Mouse (Mus musculus) forebrain, embryonic 15.5 days (tissue): ENCODE results near the gene Rnd2. TPM values are rescaled to one million over a fixed set of nuclear protein-coding genes. Genes with fewer than 3 reads are reported as not detected.
"Not testable (repeated sequence)": the region's sequence is repeated elsewhere in the genome, so short reads cannot be mapped to it uniquely, and the experiment has no call there.

Experiments
- ATAC-seq: fragments of 200-750 bp; cut with Nextera tagmentation; replicated peaks from 2 replicates; pipeline ENCODE4 v1.8.0; 2017; ENCODE audit warnings: mild to moderate bottlenecking, moderate TSS enrichment, moderate library complexity
- H3K27ac ChIP-seq: fragments of 300-500 bp; sonication (generic); replicated peaks from 2 replicates; pipeline ENCODE4 v1.5.1; 2015; ENCODE audit warnings: mild to moderate bottlenecking, inconsistent platforms
- H3K27me3 ChIP-seq: fragments of 300-500 bp; sonication (generic); 2 replicates; pipeline ENCODE4 v1.6.1; 2015; ENCODE audit warnings: inconsistent platforms
- H3K36me3 ChIP-seq: fragments of 300-500 bp; sonication (generic); 2 replicates; pipeline ENCODE4 v1.6.1; 2015; ENCODE audit warnings: mild to moderate bottlenecking, inconsistent platforms
- H3K4me1 ChIP-seq: fragments of 300-500 bp; sonication (generic); 2 replicates; pipeline ENCODE4 v1.6.1; 2015; ENCODE audit warnings: inconsistent platforms
- H3K4me2 ChIP-seq: fragments of 300-500 bp; sonication (generic); replicated peaks from 2 replicates; pipeline ENCODE4 v1.6.1; 2015; ENCODE audit warnings: mild to moderate bottlenecking, inconsistent platforms
- H3K4me3 ChIP-seq: fragments of 300-500 bp; sonication (generic); 2 replicates; pipeline ENCODE4 v1.5.1; 2015; ENCODE audit warnings: mild to moderate bottlenecking, inconsistent platforms
- H3K9ac ChIP-seq: fragments of 300-500 bp; sonication (generic); replicated peaks from 2 replicates; pipeline ENCODE4 v1.6.1; 2015; ENCODE audit warnings: mild to moderate bottlenecking, inconsistent platforms
- H3K9me3 ChIP-seq: fragments of 300-500 bp; sonication (generic); 2 replicates; pipeline ENCODE4 v1.6.1; 2016; ENCODE audit warnings: inconsistent platforms
- WGBS: fragments of 180-500 bp; shearing (Covaris S2); methylation state at CpG from one replicate; pipeline ENCODE4 v1.1.7; 2015; ENCODE audit warnings: mixed read lengths; 5-methylcytosine and 5-hydroxymethylcytosine counted together
- polyA plus RNA-seq: library from polyadenylated mRNA; unstranded; fragments of >200 nt; fragmentation: Nextera tagmentation; extraction: Ambion mirVana; gene quantifications from 2 replicates; pipeline ENCODE4 v1.2.1, GENCODE M21; 2015

The Rnd2 gene
- polyA plus RNA-seq, 1 experiment from 2014 or later: 121 TPM

DNA sequence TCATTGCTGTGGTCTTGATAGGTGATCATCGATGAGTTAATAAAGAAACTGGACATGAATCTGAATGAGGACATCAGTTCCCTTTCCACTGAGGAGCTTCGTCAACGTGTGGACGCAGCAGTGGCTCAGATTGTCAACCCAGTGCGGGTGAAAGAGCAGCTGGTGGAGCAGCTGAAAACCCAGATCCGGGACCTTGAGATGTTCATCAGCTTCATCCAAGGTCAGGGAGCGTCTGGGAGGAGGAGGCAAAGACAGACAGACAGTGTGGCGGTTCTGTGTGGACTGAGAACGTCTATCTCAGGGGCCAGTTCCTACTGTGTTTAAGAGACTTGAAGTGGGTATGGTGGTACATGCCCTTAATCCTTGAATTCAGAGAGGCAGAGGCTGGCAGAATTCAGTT, 33.5 kb upstream of the Rnd2 start:
- no peak for ATAC-seq
- Histone ChIP-seq H3K4me2 (no peak overlapping the region), H3K27ac (no peak overlapping the region), H3K36me3 (peaks cover 60% of the 10 kb centered on the region), H3K4me1 (peaks cover 15% of the 10 kb centered on the region), H3K9ac (no peak overlapping the region), H3K4me3 (no peak overlapping the region), H3K27me3 (no peaks in the 10 kb centered on the region), H3K9me3 (no peaks in the 10 kb centered on the region)
- 89% methylated on average over 9 of the region's 9 CpGs for WGBS

DNA sequence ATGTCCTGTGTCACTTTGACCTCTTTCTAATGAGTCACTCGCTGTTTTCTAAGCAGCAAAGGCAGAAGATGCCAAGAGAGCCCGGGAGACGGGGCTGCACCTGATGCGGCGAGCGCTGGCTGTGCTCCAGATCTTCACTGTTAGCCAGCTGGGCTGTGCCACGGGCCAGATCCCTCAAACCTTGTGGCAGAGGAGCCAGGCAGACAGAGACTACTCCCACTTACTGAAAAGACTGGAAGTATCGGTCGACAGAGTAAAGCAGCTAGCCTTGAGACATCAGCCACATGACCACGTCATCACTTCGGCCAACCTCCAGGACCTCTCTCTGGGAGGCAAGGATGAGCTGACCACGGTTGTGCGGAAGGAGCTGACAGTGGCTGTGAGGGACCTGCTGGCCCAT, 31.4 kb upstream of the Rnd2 start:
- Histone ChIP-seq H3K36me3 (peaks cover 60% of the 10 kb centered on the region), H3K27me3 (no peaks in the 10 kb centered on the region), H3K4me2 (no peak overlapping the region), H3K9me3 (no peaks in the 10 kb centered on the region), H3K4me3 (no peak overlapping the region), H3K27ac (no peak overlapping the region), H3K9ac (no peak overlapping the region), H3K4me1 (no peaks in the 10 kb centered on the region)
- WGBS: 76% methylated on average over 13 of the region's 13 CpGs
- ATAC-seq: no peak

DNA sequence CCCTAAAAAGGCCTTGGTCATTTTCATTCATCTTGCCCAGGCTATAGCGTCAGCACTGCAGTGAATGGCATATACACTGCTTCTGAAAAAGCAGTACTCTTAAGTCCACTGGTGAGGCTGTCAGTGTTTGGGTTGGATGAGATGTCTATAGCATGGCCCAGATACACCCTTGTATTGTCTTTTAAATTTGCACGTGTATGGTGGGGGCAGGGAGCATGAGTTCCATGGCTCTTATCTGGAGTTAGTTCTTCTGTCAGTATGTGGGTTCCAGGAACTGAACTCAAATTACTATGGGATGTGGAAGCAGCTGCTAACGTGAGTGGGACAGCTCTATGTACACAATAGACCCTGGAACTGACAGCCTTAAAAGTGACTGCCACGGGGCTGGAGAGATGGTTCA, 29.0 kb upstream of the Rnd2 start:
- H3K36me3 ChIP-seq: peaks cover 43% of the 10 kb centered on the region
- no peak overlapping the region for H3K27ac ChIP-seq
- H3K4me2 ChIP-seq: no peak overlapping the region
- no peak overlapping the region for H3K9ac ChIP-seq
- H3K9me3 ChIP-seq: no peaks in the 10 kb centered on the region
- no peaks in the 10 kb centered on the region for H3K4me1 ChIP-seq
- ATAC-seq: no peak
- H3K4me3 ChIP-seq: no peak overlapping the region
- H3K27me3 ChIP-seq: no peaks in the 10 kb centered on the region
- 83% methylated on average over 4 of the region's 4 CpGs for WGBS

DNA sequence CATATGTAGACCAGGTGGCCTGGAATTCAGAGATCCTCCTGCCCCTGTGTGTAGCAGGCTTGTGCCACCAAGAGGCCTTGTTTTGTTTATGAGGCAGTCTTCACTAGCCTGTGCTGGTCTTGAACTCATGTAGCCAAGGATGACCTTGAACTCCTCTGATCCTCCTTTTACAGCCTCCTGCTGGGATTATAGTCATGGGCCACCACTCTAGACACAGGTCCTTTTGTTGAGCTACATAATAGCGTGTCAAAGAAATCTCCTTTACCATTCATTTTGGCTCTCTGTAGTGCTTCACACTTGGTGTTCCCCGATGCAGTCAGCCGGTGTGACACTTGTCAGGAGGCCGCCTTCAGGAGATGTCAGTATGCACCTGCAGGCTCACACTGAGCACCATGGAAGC, 27.9 kb upstream of the Rnd2 start:
- 46% methylated on average over 4 of the region's 4 CpGs for WGBS
- Histone ChIP-seq H3K27me3 (no peaks in the 10 kb centered on the region), H3K9me3 (no peaks in the 10 kb centered on the region), H3K27ac (no peak overlapping the region), H3K36me3 (peaks cover 32% of the 10 kb centered on the region), H3K4me1 (no peaks in the 10 kb centered on the region), H3K9ac (no peak overlapping the region), H3K4me3 (no peak overlapping the region), H3K4me2 (no peak overlapping the region)
- no peak for ATAC-seq

DNA sequence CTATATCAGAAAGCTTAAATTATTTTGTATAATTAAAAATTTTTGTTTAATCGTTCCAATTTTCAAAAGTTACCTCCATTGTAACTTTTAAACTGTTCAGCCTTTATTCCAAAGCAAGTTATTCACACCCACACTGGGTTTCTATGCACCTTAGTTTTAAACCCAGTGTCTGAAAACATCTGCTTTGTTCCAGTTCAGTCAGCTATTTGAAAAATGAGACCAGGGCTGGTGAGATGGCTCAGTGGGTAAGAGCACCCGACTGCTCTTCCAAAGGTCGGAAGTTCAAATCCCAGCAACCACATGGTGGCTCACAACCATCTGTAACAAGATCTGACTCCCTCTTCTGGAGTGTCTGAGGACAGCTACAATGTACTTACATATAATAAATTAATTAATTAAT, 26.8 kb upstream of the Rnd2 start:
- H3K27me3 ChIP-seq, H3K9me3 ChIP-seq, H3K4me3 ChIP-seq, H3K4me1 ChIP-seq, H3K27ac ChIP-seq, H3K9ac ChIP-seq, ATAC-seq, H3K4me2 ChIP-seq: not testable (repeated sequence)
- WGBS: 62% methylated on average over 3 of the region's 3 CpGs
- H3K36me3 ChIP-seq: peaks cover 27% of the 10 kb centered on the region

DNA sequence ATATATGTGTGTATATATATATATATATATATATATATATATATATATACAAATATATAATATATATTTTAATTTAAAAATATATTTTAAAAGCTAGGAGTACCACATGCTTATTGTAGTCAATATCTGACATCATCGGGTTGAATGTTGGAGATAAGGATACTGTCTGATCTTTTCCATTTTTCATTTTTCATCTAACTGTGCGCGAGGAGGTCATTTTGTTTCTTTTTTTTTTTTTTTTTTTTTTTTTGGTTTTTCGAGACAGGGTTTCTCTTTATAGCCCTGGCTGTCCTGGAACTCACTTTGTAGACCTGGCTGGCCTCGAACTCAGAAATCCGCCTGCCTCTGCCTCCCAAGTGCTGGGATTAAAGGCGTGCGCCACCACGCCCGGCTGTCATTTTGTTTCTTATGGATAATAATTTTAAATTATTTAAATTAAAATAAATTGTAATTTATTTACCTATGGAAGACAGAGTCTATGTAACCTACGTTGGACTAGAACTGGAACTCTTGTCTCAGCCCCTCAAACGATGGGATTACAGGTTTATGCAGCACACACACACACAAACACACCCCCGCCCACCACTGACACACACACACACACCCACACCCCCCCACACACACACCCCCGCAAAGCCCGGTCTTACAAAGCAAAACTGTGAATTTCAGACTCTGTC, 23.2 kb upstream of the Rnd2 start:
- 39% methylated on average over 14 of the region's 15 CpGs for WGBS
- peaks cover 22% of the 10 kb centered on the region for H3K4me1 ChIP-seq
- not testable (repeated sequence) for ATAC-seq, H3K9ac ChIP-seq, H3K9me3 ChIP-seq, H3K27me3 ChIP-seq
- H3K27ac ChIP-seq: peak overlapping the region; percentile 57
- peak overlapping the region; percentile 68 for H3K4me3 ChIP-seq
- H3K36me3 ChIP-seq: peaks cover 25% of the 10 kb centered on the region
- H3K4me2 ChIP-seq: peak overlapping the region; percentile 40

DNA sequence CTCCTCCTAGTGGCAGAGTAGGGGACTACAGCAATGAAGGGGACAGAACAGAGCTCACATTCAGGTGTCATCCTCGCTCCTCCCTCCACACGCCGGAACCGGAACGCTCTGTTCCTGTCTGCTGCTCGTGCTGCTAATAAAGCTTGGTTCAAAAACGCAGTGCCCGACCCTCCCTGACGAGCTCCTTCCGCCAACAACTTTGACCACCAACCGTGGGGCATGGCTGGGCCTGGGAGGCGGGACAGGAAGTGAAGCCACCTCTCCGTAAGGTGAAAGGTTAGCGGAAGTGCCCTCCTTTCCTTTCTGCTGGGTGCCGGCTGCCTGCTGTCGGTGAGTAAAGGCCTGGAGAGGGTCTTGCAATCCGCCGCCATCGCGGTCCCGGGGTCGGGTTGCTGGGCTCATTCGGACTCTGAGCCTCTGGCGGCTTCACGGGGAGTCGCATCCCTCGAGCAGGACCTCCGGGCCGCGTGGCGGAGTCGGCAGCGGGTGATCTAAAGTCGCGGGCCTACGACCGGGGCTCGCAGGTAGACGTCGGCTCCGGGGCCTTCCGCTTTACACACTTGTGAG, 22.6 kb upstream of the Rnd2 start, which contains the start of gene Rpl27:
Gene Rpl27 (plus strand): TSS at position 172 of the 567 bp plus-strand sequence.
- peak within 1 kb of the TSS; percentile 65 for H3K4me2 ChIP-seq
- peaks cover 25% of the 10 kb centered on the region for H3K36me3 ChIP-seq
- peaks cover 22% of the 10 kb centered on the region for H3K4me1 ChIP-seq
- peak; percentile 98 for ATAC-seq
- H3K27me3 ChIP-seq: no peaks in the 10 kb centered on the region
- peak within 1 kb of the TSS; percentile 86 for H3K9ac ChIP-seq
- H3K27ac ChIP-seq: peak within 1 kb of the TSS; percentile 88
- H3K4me3 ChIP-seq: peak within 1 kb of the TSS; percentile 68
- no peaks in the 10 kb centered on the region for H3K9me3 ChIP-seq
- under 1% methylated on average over 42 of the region's 42 CpGs for WGBS

DNA sequence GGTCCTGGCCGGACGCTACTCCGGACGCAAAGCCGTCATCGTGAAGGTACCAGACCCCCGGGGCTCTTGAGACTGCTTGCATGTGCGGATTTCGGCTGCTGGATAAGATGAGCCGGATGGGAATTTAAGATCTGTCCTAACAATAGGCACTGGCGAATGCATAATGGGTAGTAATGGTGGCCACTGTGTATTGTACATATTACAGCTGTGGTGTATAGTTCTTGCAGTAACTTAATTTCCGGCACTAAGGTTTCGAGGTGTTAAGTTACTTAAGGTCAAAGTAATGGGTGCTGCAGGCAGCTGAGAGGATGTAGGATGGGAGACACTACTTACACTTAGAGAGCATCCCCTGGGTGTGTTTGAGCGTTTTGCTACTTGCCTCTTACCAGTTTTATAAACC, 22.0 kb upstream of the Rnd2 start:
- H3K4me3 ChIP-seq: peak overlapping the region; percentile 68
- no peaks in the 10 kb centered on the region for H3K27me3 ChIP-seq
- peaks cover 25% of the 10 kb centered on the region for H3K36me3 ChIP-seq
- WGBS: 2% methylated on average over 14 of the region's 14 CpGs
- ATAC-seq: no peak
- peak overlapping the region; percentile 88 for H3K27ac ChIP-seq
- peak overlapping the region; percentile 86 for H3K9ac ChIP-seq
- H3K9me3 ChIP-seq: no peaks in the 10 kb centered on the region
- peak overlapping the region; percentile 65 for H3K4me2 ChIP-seq
- H3K4me1 ChIP-seq: peaks cover 22% of the 10 kb centered on the region

DNA sequence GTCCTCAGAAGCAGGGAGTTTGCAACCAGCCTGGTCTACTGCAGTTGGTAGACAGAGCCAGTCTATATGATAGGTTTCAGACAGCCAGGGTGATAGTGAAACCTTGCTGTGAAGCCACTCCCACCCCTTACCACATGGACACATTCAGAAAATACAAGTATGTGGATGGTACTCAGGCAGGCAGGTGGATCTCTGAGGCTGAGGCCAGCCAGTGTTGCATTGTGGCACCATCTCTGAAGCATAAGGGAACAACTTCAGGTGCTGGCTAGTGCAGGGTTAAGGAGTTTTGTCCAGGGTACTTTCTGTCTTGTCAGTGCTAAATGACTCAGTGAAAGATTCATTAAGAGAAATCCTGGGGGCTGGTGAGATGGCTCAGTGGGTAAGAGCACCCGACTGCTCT, 18.5 kb upstream of the Rnd2 start:
- Histone ChIP-seq H3K36me3 (peaks cover 25% of the 10 kb centered on the region), H3K4me2 (no peak overlapping the region), H3K27ac (no peak overlapping the region), H3K27me3 (no peaks in the 10 kb centered on the region), H3K4me3 (no peak overlapping the region), H3K9me3 (no peaks in the 10 kb centered on the region), H3K9ac (no peak overlapping the region), H3K4me1 (peaks cover 22% of the 10 kb centered on the region)
- 80% methylated on average over 1 of the region's 1 CpGs for WGBS
- ATAC-seq: no peak

DNA sequence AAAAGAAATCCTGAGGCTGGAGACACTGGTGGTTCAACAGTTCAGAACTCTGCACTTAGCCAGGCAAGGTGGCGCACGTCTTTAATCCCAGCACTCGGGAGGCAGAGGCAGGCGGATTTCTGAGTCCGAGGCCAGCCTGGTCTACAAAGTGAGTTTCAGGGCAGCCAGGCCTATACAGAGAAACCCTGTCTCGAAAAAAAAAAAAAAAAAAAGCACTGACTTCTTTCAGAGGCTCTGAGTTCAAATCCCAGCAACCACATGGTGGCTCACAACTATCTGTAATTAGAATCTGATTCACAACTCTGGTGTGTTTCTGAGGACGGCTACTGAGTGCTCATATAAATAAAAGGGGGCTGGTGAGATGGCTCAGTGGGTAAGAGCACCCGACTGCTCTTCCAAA, 17.9 kb upstream of the Rnd2 start:
- not testable (repeated sequence) for ATAC-seq, H3K4me2 ChIP-seq, H3K27ac ChIP-seq, H3K4me3 ChIP-seq, H3K9me3 ChIP-seq, H3K9ac ChIP-seq, H3K27me3 ChIP-seq
- peaks cover 22% of the 10 kb centered on the region for H3K4me1 ChIP-seq
- WGBS: 86% methylated on average over 8 of the region's 8 CpGs
- H3K36me3 ChIP-seq: peaks cover 25% of the 10 kb centered on the region

DNA sequence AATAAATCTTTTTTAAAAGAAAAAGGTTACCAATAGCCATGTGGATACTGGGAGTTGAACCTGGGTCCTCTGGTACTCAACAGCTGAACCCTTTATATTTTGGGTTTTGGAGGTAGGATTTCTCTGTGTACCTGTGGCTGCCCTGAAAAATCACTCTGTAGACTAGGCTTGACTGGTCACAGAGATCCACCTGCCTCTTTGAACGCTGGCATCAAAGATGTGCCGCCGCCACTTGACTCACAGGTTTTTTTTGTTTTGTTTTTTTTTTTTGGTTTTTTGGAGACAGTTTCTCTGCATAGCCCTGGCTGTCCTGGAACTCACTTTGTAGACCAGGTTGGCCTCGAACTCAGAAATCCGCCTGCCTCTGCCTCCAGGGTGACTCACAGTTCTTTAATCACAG, 17.0 kb upstream of the Rnd2 start:
- Histone ChIP-seq H3K9ac (no peak overlapping the region), H3K36me3 (peaks cover 25% of the 10 kb centered on the region), H3K4me3 (no peak overlapping the region), H3K27me3 (no peaks in the 10 kb centered on the region), H3K27ac (no peak overlapping the region), H3K9me3 (no peaks in the 10 kb centered on the region), H3K4me1 (peaks cover 22% of the 10 kb centered on the region), H3K4me2 (no peak overlapping the region)
- 89% methylated on average over 5 of the region's 5 CpGs for WGBS
- ATAC-seq: no peak

DNA sequence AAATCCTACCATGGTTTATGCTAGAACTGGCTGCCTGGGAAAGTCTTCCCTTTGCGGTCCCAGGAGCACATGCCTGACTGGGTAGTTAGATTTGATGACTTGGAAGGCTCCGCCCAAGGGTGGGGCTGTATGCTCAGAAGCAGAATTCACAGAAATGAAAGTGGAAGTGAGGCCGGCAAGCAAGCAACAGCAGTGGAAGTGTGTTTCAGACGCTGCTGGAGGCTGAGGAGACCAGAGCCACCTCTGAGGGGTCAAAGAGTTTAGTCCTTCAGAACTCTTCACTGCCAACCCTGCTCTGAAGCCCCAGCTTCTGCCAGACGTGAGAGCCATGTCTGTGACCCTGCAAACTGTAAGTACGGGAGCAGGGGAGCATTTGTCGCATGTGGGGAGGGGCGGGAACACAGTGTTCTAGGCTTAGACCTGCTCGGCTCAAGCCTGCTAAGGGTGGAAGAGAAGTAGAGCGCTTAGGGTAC, 16.5 kb upstream of the Rnd2 start, which contains the start of gene Ifi35:
Gene Ifi35 (plus strand): TSS at position 134 of the 473 bp plus-strand sequence.
- WGBS: 44% methylated on average over 10 of the region's 10 CpGs
- Histone ChIP-seq H3K27me3 (no peaks in the 10 kb centered on the region), H3K4me2 (no peak within 1 kb of the TSS)

More for the DNA sequence above, 16.5 kb upstream of the Rnd2 start, which contains the start of gene Ifi35:
- Histone ChIP-seq H3K9ac (no peak within 1 kb of the TSS), H3K4me1 (peaks cover 17% of the 10 kb centered on the region), H3K36me3 (peaks cover 25% of the 10 kb centered on the region), H3K27ac (no peak within 1 kb of the TSS), H3K4me3 (no peak within 1 kb of the TSS), H3K9me3 (no peaks in the 10 kb centered on the region)
- ATAC-seq: no peak
